Mouse (Mus musculus) lung, postnatal 0 days (tissue): ENCODE results near the gene Esrrg. TPM values are rescaled to one million over a fixed set of nuclear protein-coding genes. Genes with fewer than 3 reads are reported as not detected.

ENCODE experiments used
- ATAC-seq: fragments of 200-750 bp; cut with Nextera tagmentation; 2 replicates; pipeline ENCODE4 v1.8.0; 2017; ENCODE audit warnings: moderate library complexity
- DNase-seq: peaks from one replicate; pipeline ENCODE4 v3.0.0-alpha.2; 2016; ENCODE audit warnings: low spot score
- H3K27ac ChIP-seq: fragments of 300-500 bp; sonication (generic); 2 replicates; pipeline ENCODE4 v1.5.1; 2014; ENCODE audit warnings: antibody characterized with exemption, mild to moderate bottlenecking, low read length, mixed read lengths
- H3K27me3 ChIP-seq: fragments of 300-500 bp; sonication (generic); replicated peaks from 2 replicates; pipeline ENCODE4 v1.6.1; 2014; ENCODE audit warnings: low read length, mixed read lengths; ENCODE audit not compliant: insufficient read depth
- H3K36me3 ChIP-seq: fragments of 300-500 bp; sonication (generic); 2 replicates; pipeline ENCODE4 v1.6.1; 2014; ENCODE audit warnings: low read length, mixed read lengths; ENCODE audit not compliant: insufficient read depth
- H3K4me1 ChIP-seq: fragments of 300-500 bp; sonication (generic); 2 replicates; pipeline ENCODE4 v1.6.1; 2014; ENCODE audit warnings: antibody characterized with exemption, low read depth, low read length, mixed read lengths; ENCODE audit not compliant: insufficient read depth
- H3K4me2 ChIP-seq: fragments of 300-500 bp; sonication (generic); replicated peaks from 2 replicates; pipeline ENCODE4 v1.6.1; 2014; ENCODE audit warnings: low read depth, mild to moderate bottlenecking, low read length, moderate library complexity, mixed read lengths
- H3K4me3 ChIP-seq: fragments of 300-500 bp; sonication (generic); 2 replicates; pipeline ENCODE4 v1.5.1; 2014; ENCODE audit warnings: low read depth, low read length
- H3K9ac ChIP-seq: fragments of 300-500 bp; sonication (generic); replicated peaks from 2 replicates; pipeline ENCODE4 v1.6.1; 2014; ENCODE audit warnings: low read depth, mild to moderate bottlenecking
- H3K9me3 ChIP-seq: fragments of 300-500 bp; sonication (generic); 2 replicates; pipeline ENCODE4 v1.6.1; 2016; ENCODE audit warnings: low read length, mixed read lengths
- CTCF ChIP-seq: IDR thresholded peaks from 2 replicates; pipeline ENCODE4 v1.5.1; 2016; ENCODE audit warnings: antibody characterized with exemption, mild to moderate bottlenecking
- EP300 ChIP-seq: IDR thresholded peaks from 2 replicates; pipeline ENCODE4 v1.6.1; 2016; ENCODE audit warnings: antibody characterized with exemption, mild to moderate bottlenecking, control low read depth
- WGBS: fragments of 180-500 bp; shearing (Covaris S2); extraction: QIAGEN DNeasy Blood & Tissue Kit; methylation state at CpG from one replicate; pipeline ENCODE4 v1.1.7; 2014; 5-methylcytosine and 5-hydroxymethylcytosine counted together
- polyA plus RNA-seq: library from polyadenylated mRNA; unstranded; fragments of >200 nt; fragmentation: Nextera tagmentation; extraction: Ambion mirVana; gene quantifications from 2 replicates; pipeline ENCODE4 v1.2.1, GENCODE M21; 2015

Gene Esrrg
- polyA plus RNA-seq, 1 experiment from 2014 or later, result 0.54 TPM

- Histone ChIP-seq H3K9me3 (no peaks in the 10 kb centered on the region), H3K27ac (no peak overlapping the region), H3K9ac (no peak overlapping the region), H3K4me1 (no peaks in the 10 kb centered on the region), H3K27me3 (no peaks in the 10 kb centered on the region), H3K36me3 (no peaks in the 10 kb centered on the region), H3K4me2 (no peak overlapping the region), H3K4me3 (no peak overlapping the region)
- TF ChIP-seq CTCF, result no peak
- TF ChIP-seq EP300, result no peak
- DNase-seq (no peak), ATAC-seq (no peak)
- 35% methylated on average over 8 of the region's 8 CpGs for WGBS
Observed at GRCm38 (mm10) chr1:187872208-187872607, 263.6 kb downstream of the Esrrg start.

GRCm38 (mm10) chr1:187872744-187873143 lies 264.2 kb downstream of the Esrrg start:
- H3K27me3 ChIP-seq, result no peaks in the 10 kb centered on the region
- no peak overlapping the region for H3K4me3 ChIP-seq
- DNase-seq (no peak), ATAC-seq (no peak)
- H3K36me3 ChIP-seq, result no peaks in the 10 kb centered on the region
- TF ChIP-seq EP300, result no peak
- H3K9ac ChIP-seq, result no peak overlapping the region
- H3K4me1 ChIP-seq, result no peaks in the 10 kb centered on the region
- H3K9me3 ChIP-seq, result no peaks in the 10 kb centered on the region
- WGBS, result 30% methylated on average over 6 of the region's 6 CpGs
- H3K27ac ChIP-seq, result no peak overlapping the region
- no peak overlapping the region for H3K4me2 ChIP-seq

- TF ChIP-seq CTCF (no peak), EP300 (no peak)
- no peak for DNase-seq
- Histone ChIP-seq H3K9ac (no peak overlapping the region), H3K9me3 (no peaks in the 10 kb centered on the region), H3K4me3 (no peak overlapping the region), H3K36me3 (no peaks in the 10 kb centered on the region), H3K4me2 (no peak overlapping the region), H3K27me3 (no peaks in the 10 kb centered on the region), H3K27ac (no peak overlapping the region), H3K4me1 (no peaks in the 10 kb centered on the region)
- ATAC-seq, result no peak
- 67% methylated on average over 2 of the region's 2 CpGs for WGBS
Observed at GRCm38 (mm10) chr1:187873770-187874169, 265.2 kb downstream of the Esrrg start.

GRCm38 (mm10) chr1:187887270-187887669 lies 278.7 kb downstream of the Esrrg start:
- Histone ChIP-seq H3K4me2 (no peak overlapping the region), H3K9me3 (no peaks in the 10 kb centered on the region), H3K36me3 (no peaks in the 10 kb centered on the region), H3K4me3 (no peak overlapping the region), H3K9ac (no peak overlapping the region), H3K27ac (no peak overlapping the region), H3K4me1 (no peaks in the 10 kb centered on the region), H3K27me3 (no peaks in the 10 kb centered on the region)
- 84% methylated on average over 6 of the region's 6 CpGs for WGBS
- ATAC-seq (no peak), DNase-seq (no peak)
- TF ChIP-seq EP300 (no peak), CTCF (no peak)

- Histone ChIP-seq H3K9me3 (no peaks in the 10 kb centered on the region), H3K36me3 (no peaks in the 10 kb centered on the region), H3K9ac (no peak overlapping the region), H3K4me3 (no peak overlapping the region), H3K27ac (no peak overlapping the region), H3K4me2 (no peak overlapping the region), H3K4me1 (no peaks in the 10 kb centered on the region), H3K27me3 (no peaks in the 10 kb centered on the region)
- no peak for TF ChIP-seq CTCF
- TF ChIP-seq EP300, result no peak
- WGBS, result 75% methylated on average over 8 of the region's 8 CpGs
- ATAC-seq (no peak), DNase-seq (no peak)
Observed at GRCm38 (mm10) chr1:187888142-187888541, 279.6 kb downstream of the Esrrg start.

- DNase-seq (no peak), ATAC-seq (no peak)
- no peaks in the 10 kb centered on the region for H3K4me1 ChIP-seq
- no peaks in the 10 kb centered on the region for H3K27me3 ChIP-seq
- no peak overlapping the region for H3K4me2 ChIP-seq
- H3K36me3 ChIP-seq, result no peaks in the 10 kb centered on the region
- no peak for TF ChIP-seq EP300
- TF ChIP-seq CTCF, result no peak
- H3K4me3 ChIP-seq, result no peak overlapping the region
- H3K9ac ChIP-seq, result no peak overlapping the region
- no peak overlapping the region for H3K27ac ChIP-seq
- no peaks in the 10 kb centered on the region for H3K9me3 ChIP-seq
- WGBS, result 84% methylated on average over 4 of the region's 4 CpGs
Observed at GRCm38 (mm10) chr1:187889096-187889495, 280.5 kb downstream of the Esrrg start.

GRCm38 (mm10) chr1:187891262-187891661 lies 282.7 kb downstream of the Esrrg start:
- H3K4me2 ChIP-seq, result no peak overlapping the region
- WGBS, result 60% methylated on average over 9 of the region's 9 CpGs
- H3K36me3 ChIP-seq, result no peaks in the 10 kb centered on the region
- TF ChIP-seq EP300 (no peak), CTCF (no peak)
- no peaks in the 10 kb centered on the region for H3K9me3 ChIP-seq
- no peak overlapping the region for H3K27ac ChIP-seq
- no peaks in the 10 kb centered on the region for H3K4me1 ChIP-seq
- no peak overlapping the region for H3K4me3 ChIP-seq
- H3K9ac ChIP-seq, result no peak overlapping the region
- H3K27me3 ChIP-seq, result no peaks in the 10 kb centered on the region
- ATAC-seq (no peak; the same call in 1 of the 2 replicates), DNase-seq (peak; percentile 29)
